Mouse (Mus musculus): Measurements from ENCODE around the gene Sec14l5.

The Sec14l5 gene

GRCm38 (mm10) chr16:5147037-5147385 is at the start of gene Sec14l5:
Gene Sec14l5 (plus strand): TSS chr16:5147109.
- no peak for DNase-seq (ENCODE audit: low spot score in 2 of 2)

DNA sequence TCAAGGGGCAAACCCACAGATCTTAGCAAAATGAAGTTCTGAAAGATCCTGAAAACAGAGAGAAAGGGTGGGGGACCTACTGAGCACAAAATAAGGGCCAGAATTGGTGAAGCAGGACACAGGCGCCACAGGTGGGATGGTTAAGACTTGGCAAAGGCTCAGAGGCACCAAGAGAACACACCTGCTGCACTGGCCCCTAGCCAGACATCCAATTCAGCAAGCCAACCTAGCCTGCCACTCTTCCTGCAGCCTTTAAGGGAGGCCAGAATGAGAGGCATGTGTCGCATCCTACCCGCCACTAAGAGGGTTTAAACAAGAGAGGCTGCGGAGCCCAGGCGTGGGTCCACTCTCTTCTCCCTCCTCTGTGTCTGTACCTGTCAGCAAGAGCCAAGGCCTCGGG is 45.9 kb upstream of the Sec14l5 start:
- no peak for DNase-seq (ENCODE audit: low spot score in 2 of 2)

DNA sequence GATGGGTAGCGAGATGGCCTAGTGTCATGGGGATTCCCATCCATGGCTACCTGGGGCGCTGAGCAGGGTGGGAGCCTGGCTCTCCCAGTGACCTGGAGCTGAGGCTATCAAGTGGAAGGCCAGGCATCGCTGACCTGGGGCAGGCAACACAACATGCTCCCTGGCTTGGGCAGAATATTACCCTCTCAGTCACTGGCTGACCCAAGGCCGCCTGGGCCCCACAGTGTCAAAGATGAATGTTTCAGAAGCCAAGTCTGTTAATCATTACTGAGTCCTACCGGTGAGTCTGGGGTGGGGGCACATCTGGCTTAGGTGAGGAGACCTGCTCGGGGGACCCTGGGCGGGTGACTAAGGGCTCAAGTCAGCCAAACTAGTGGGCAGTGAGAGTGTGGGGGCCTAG is 37.0 kb upstream of the Sec14l5 start:
- no peak for DNase-seq (ENCODE audit: low spot score in 2 of 2)

DNA sequence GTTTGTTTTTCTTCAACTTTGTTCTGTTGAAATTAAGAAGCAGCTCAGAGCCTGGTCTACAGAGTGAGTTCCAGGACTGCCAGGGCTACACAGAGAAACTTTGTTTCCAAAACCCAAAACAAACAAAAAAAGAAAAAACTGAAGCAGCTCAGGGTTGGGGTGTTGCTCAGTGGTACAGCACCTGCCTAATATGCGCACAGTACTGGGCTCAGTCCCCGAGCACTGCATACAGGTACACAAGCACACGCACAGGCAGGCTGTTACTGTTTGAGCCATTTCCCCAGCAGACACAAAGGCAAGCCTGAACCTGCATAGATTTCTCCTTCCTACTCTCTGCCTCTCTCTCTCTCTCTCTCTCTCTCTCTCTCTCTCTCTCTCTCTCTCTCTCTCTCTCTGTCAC is 35.9 kb upstream of the Sec14l5 start:
- no peak for DNase-seq (ENCODE audit: low spot score in 2 of 2)

DNA sequence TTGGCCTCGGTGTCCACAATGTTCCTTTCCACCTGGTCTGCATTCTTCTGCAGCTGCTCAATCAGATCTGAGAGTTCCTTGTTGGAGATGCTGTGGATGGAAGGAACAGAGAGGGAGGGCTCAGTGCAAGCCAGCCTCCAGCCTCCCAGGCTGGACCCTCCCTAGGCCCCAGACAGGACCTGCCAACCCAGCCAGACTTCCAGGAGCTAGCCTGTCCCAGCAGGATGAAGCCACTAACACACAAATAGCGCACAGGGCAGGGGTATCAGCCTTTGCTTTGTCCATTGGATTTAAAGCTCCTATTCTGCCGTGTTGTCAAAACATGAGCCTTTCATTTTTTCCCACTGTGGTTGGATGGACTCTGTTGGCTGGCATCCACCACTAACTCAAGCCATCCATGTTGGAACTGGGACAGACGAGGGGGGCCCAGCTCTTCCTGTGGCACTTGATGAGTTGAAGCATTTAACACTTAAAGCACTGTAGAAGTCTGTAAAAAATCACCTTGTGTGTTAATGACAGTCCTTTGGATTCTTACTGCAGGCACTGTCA is 33.8 kb upstream of the Sec14l5 start:
- no peak for DNase-seq (ENCODE audit: low spot score in 2 of 2)

DNA sequence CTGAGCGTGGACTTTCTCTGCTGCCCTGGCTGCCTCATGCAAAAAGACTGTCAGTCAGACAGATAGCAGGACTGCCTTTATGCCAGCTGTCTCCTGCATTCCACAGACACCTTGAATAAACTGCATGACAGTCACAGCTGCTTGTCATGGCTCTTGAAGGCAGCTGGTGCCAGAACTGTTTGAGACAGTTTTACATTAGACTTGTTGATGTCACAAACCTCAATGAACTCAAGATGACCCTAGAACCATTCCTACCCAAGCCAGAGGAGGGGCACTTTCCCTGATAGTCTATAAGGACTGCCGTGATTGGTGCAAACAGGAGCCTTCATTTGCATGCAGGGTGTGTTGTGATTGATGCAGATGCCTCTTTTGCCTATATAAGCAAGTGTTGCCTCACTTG is 33.3 kb upstream of the Sec14l5 start:
- no peak for DNase-seq (ENCODE audit: low spot score in 2 of 2)

GRCm38 (mm10) chr16:5119385-5119784 is 27.5 kb upstream of the Sec14l5 start:
- no peak for DNase-seq (ENCODE audit: low spot score in 2 of 2)

- no peak for DNase-seq (ENCODE audit: low spot score in 2 of 2)
These were observed 27.1 kb upstream of the Sec14l5 start for GRCm38 (mm10) chr16:5119845-5120244.

DNA sequence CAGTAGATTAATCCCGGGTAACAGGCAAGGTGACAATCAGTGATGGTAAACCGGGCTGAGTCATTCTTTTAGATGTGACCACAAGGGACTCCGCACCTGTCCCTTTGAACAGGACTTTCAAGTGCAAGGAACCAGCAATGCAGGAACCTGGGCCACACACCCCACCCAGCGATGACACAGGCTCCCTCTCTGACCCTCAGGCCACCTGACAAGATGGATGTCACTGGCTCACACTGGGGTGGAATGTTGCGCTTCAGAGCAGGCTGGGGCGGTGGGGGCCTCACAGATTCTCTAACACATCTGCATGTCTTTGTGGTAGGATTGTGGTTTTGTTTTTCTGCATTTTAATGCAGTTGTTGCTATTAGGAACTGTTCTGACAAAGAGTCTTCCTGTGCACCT is 23.4 kb upstream of the Sec14l5 start:
- DNase-seq (ENCODE audit: low spot score in 2 of 2) = no peak

DNA sequence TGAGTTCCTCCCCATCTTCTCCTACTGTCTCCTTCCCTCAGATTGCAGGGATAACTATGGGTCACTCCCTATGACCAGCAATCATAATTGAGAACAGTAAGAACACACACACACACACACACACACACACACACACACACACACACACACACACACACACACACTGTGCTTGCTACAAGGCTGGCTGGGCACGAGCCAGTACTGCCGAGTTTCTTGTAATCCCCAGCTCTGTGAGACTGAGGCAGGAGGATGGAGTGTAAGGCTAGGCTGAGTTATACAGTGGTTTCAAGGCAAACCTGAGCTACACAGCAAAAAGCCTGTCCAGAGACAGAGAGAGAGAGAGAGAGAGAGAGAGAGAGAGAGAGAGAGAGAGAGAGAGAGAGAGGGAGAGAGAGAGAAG is 16.7 kb upstream of the Sec14l5 start:
- no peak for DNase-seq (ENCODE audit: low spot score in 2 of 2)

DNA sequence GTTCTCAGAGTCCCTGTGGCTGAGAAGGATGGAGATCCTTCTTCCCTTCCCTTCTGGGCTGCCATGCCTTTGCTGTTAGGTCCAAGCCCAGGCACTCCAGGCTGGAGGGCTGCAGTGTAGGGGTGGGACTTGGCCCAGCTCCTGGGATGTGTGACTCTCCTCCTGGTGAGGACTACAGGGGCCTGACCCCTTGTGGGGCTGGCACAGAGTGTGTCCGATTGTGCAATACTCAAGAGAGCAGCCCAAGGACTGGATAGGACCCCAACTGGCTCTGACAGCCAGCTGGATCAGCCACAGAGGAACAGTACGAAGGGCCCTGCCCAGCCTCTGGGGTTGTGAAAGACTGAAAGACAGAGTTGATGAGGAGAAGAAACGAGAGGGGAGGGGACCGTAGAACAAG is 16.1 kb upstream of the Sec14l5 start:
- DNase-seq (ENCODE audit: low spot score in 2 of 2) = no peak

DNA sequence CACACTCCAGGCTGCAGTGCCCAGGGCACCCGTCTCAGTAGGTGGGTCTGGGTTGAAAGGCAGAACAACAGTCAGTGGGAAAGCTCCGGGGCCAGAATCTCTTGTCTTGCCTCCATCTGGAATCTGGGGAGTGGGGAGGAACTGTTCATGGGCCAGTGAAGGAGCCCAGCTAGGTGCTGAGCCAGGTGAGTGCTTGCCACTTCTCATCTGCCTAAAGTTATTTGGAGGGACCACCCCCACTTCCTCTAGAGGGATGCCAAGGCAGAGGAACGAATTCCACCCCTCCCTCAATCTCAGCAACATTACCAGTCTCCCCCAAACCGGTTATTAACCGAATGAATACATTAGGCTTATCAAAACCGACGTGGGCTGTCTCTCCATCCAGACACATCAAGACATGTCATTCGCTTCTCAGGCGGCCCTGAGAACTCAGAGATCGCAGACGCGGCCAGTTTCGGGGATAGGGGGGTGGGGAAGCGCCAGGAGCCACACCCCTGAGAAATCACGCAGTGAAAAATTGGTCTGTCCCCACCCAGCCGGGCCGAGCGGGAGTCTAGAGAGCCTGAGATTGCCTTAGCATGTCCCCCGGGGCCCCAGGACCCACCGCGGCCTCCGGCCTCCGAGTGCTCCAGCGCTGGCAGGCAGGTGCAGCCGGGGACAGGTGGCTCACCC is 15.5 kb upstream of the Sec14l5 start:
- no peak for DNase-seq (ENCODE audit: low spot score in 2 of 2)

DNA sequence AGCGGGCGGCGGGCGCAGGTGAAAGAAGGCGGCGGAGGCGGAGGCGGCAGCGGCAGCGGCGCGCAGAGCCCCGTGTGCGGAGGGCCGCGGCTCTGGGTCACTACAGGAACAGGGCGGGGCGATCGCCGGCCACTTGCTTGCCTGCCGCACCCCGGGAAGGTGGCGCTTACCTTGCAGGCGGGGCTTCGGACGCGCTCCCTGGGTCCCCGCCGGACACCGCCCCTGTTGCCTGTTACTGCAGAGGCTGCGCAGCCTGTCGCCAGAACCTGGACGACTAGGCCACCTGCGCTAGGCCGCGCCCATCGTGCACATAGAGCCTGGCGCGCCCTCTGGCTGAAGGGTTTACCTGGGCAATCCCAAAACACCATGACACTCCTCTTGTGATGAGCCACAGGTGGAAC is 14.5 kb upstream of the Sec14l5 start, which contains the start of gene Ppl:
Gene Ppl, minus strand, starts transcription at position 21 of the 401 bp plus-strand sequence.
- no peak for DNase-seq (ENCODE audit: low spot score in 2 of 2)

DNA sequence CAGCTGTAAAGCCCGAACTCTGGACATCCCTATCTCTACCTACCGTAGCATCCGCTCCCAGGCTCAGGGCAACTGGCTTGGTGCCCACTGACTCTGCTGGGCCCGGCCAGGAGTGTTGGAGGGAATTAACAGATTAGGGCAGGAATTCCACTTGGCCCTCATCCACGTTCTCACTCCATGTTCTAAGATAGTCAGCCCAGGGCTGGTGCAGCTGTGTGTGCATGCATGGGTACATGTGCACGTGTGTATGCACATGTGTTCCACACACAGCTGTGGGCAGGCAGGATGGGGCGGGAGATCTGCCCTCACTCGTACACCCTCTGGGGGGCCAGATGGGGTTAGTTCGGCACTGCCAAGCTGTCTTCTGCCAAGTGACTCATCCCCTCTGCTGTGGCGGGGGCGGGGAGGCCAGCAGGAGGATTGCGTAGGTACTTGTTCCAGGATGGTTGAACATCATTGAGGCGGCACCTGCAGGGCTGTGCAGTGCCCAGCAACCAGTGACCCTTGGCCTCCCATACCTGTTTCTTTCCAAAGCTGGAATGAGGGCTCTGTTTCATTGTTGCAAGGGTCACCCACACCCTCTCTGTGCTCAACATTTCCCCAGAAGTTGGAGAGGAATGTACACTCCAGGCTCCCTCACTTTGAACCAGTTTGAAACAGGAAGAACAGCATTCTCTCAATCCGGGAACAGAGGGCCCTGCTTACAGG is 12.1 kb upstream of the Sec14l5 start:
- peak in 1 of 2 experiments; percentile 54 for DNase-seq (ENCODE audit: low spot score in 2 of 2)

- no peak for DNase-seq (ENCODE audit: low spot score in 2 of 2)
These were observed 11.2 kb upstream of the Sec14l5 start for GRCm38 (mm10) chr16:5135551-5136261.

DNA sequence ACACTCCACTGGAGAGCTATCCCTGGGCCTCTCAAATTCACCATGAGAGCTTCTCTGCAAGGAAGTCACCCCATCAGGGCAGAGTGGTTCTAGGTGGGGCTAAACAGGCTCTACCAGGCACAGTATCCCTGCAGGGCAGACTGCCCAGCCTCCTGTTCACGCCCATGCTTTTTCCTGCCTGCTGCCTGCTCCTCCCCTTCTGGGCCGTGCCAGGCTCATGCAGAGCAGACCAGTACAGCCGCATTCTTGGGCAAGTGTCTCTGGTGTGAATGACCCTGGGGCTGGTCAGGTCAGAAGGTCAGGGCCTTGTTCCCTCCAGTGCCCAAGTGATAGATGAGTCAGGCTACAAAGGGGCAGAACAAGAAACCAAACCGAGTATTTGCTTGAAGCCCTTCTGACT is 10.4 kb upstream of the Sec14l5 start:
- DNase-seq (ENCODE audit: low spot score in 2 of 2) = no peak

- DNase-seq (ENCODE audit: low spot score in 2 of 2) = no peak
These were observed 9.8 kb upstream of the Sec14l5 start for GRCm38 (mm10) chr16:5137006-5137540.

DNA sequence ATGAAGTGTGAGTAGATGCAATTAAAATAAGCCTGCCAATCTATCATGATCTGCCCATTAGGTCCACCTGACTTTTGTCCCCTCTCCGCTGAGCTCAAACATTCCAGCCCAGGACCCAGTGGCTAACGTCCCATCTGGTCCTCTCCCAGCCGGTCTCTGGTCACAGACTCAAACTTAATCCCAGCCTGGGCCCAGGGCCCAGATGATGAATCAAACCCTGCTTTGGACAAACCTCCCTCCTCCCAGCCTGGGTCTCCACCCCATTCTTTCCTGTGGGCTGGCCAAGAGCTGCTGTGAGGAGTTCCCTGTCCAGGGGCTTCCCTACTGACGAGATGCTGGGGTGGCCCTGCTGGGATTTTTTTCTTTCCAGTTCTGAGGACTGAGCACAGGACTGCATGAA is 7.2 kb upstream of the Sec14l5 start:
- DNase-seq (ENCODE audit: low spot score in 2 of 2) = no peak

DNA sequence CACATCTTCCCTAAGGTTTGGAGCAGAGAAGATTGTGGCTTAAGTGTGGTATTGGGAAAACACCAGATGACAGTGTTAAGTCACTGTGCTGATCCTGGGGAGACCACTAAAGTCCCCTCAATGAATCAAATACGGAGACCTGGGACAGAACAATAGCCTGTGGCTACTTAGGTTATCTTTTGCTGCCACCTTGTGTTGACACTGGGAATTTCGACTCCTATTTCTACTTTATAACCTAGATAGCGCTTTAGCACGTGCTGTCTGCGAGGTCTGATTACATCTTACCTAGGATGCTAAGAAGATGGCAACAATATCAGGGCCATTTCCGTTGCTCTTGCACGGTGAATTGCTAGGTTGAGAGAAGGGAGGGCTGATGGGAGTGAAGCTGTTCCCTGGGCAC is 1.3 kb upstream of the Sec14l5 start:
- peak in 1 of 2 experiments; percentile 89 for DNase-seq (ENCODE audit: low spot score in 2 of 2)

- peak; percentile 44 to 68 for DNase-seq (ENCODE audit: low spot score in 2 of 2)
These were observed 407 bp upstream of the Sec14l5 start for GRCm38 (mm10) chr16:5146367-5147036.

DNA sequence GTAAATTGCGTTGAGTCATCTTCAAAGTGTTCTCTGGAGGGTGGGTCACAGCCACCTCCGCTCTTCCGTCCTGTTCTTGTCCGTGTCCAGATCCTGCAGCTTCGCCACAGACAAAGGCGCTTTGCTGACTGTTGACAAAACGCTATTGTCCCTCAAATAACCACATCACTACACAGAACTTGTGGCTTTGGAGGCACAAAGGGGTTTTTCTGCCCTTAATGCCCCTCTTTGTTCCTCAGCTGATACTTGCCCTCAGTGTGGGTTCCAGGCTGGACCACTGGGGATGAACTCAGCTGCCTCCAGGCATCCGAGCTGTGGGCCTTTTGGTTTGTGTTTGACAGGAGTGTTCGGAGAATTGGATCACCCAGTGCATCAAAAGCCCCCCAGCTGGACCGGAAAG is 3.6 kb downstream of the Sec14l5 start:
- peak in 1 of 2 experiments; percentile 39 for DNase-seq (ENCODE audit: low spot score in 2 of 2)

Measured in left cerebral cortex, adult 9 months (tissue).